ENCODE assay signal across 14 mouse cellular contexts in the genomic region with DNA sequence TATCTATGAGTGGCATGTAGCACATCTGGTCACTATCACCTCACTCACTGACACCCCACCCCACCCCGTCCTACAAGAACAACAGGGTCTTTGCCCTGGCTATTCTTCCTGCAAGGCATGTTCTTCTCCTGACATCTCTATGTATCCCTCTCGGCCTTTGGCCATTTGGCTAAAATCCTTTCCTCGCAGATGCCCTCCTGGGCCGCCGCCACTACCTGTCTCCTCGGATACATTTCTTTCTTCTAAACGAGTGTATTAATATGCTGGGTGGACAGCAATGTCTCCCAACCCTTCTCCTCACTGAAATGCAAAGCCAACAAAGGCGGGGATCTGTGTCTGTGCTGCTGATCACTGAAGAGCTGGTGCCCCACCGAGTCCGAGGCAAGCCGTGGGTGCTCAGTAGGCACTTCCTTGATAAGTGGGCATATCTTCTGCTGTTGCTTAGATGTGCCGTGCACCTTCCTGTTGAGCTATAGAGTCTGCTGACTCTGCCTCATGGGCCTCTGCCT.
"Had no signal": no experiment of that assay in that cellular context is flagged by ENCODE, and none has a peak within 500 bp of the region (broad histone marks: within the 10 kb centered on the region; RNA-seq: fewer than 3 reads in every experiment).

No protein-coding gene starts in this region.

- H3K4me3 ChIP-seq: layer of hippocampus, adult 2 months; limb, embryonic 10.5 days; lung, embryonic 15.5 days; midbrain, embryonic 13.5 days; myocyte; neural tube, embryonic 15.5 days had no signal

- H3K27me3 ChIP-seq: lung, embryonic 15.5 days; midbrain, embryonic 13.5 days; neural tube, embryonic 15.5 days had no signal

- H3K4me2 ChIP-seq: liver, embryonic 11.5 days; lung, embryonic 15.5 days; midbrain, embryonic 13.5 days; neural tube, embryonic 15.5 days had no signal

- ATAC-seq: midbrain, embryonic 13.5 days had no signal

- H3K9me3 ChIP-seq: limb, embryonic 10.5 days; lung, embryonic 15.5 days; midbrain, embryonic 13.5 days; neural tube, embryonic 15.5 days had no signal

- H3K4me1 ChIP-seq: limb, embryonic 10.5 days; lung, embryonic 15.5 days; neural tube, embryonic 15.5 days had no signal

- H3K36me3 ChIP-seq: limb, embryonic 10.5 days; lung, embryonic 15.5 days; midbrain, embryonic 13.5 days; neural tube, embryonic 15.5 days had no signal

- H3K9ac ChIP-seq: lung, embryonic 15.5 days; midbrain, embryonic 13.5 days; neural tube, embryonic 15.5 days had no signal

- H3K27ac ChIP-seq: kidney, postnatal 0 days; layer of hippocampus, adult 2 months; limb, embryonic 10.5 days; lung, embryonic 15.5 days; midbrain, embryonic 13.5 days; neural tube, embryonic 15.5 days had no signal

- DNase-seq: kidney, adult 9 months; kidney, postnatal 4 days; lung, postnatal 14 days; right cerebral cortex, adult 18-20 months; right cerebral cortex, postnatal 25 days; thymus, postnatal 36 days had no signal
